Mouse (Mus musculus) layer of hippocampus, adult 2 months (tissue): ENCODE measurements around the gene Dact2. TPM values are rescaled to one million over a fixed set of nuclear protein-coding genes. Genes with fewer than 3 reads are reported as not detected.

ENCODE experiments used
- DNase-seq, 2 experiments: peaks; one replicate each; pipeline ENCODE4 v3.0.0; 2022; ENCODE audit warnings: low spot score in 2 of 2
- H3K27ac ChIP-seq: fragments of 200-600 bp; 2 replicates; pipeline ENCODE4 v1.8.1; 2022
- H3K4me3 ChIP-seq: fragments of 200-600 bp; 2 replicates; pipeline ENCODE4 v1.8.1; 2022; ENCODE audit warnings: mild to moderate bottlenecking
- CTCF ChIP-seq: fragments of 200-600 bp; conservative IDR thresholded peaks from 2 replicates; pipeline ENCODE4 v1.8.1; 2022; ENCODE audit warnings: antibody characterized with exemption, mild to moderate bottlenecking, moderate library complexity
- total RNA-seq, 2 experiments: library from RNA; stranded (reverse); gene quantifications; 2 replicates each; pipeline ENCODE4 v1.2.3; 2021

Gene Dact2
- total RNA-seq, 2 experiments from 2014 or later = 21.8 to 24.7 TPM

DNA sequence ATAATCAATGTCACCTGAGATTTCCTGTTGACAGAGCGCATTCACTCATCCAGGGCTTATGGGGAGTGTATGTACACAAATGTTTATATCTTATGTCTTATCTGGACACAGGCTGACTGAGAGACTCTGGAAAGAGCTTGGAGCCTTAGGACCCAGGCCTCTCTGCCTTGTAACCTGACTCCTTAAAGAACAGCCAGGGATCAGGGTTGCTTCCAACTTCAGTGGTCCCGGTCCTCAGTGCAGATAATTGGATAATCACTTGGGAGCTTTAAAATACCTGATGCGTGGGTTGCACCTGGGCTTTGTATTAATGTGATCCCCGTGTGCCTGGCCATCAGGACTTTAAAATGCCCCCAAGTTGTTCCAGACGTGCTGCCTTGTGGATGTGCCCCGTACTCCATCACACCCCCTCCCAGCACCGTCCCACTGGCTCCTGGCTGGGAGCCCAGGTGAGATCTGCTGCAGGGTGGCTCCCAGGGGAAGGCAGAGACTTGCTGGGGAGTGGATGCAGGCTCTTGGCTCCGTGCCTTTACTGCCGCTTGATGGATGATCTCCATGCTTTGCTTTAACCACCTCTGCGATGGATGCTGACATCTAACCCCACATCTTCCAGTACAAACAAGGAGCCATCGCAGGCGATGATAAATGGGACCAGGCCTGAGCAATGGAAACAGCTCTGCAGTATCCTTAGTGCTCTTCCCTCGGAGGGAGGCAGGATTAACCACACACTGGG, 26.8 kb upstream of the Dact2 start:
- DNase-seq = no peak
- Histone ChIP-seq H3K27ac (no peak overlapping the region), H3K4me3 (no peak overlapping the region)
- TF ChIP-seq CTCF = no peak

DNA sequence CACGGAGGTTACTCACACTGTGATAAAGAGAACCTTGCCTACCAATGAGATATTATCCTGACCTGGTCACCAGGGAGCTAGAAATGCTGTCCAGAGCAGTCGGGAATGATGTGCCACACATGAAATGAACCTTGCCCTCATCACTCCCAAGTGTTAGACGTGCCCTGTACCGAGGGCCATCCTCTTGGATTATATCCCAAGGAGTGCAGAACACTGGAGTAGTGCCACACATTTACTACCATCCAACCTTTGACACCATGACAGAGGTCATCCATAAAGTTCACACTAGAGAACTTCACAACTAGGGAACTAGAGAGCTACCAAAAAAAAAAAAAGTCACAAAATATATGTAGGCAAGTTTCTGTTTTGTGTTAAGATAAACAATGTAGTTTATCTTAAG, 24.3 kb upstream of the Dact2 start:
- no peak overlapping the region for H3K4me3 ChIP-seq
- DNase-seq = no peak
- no peak overlapping the region for H3K27ac ChIP-seq
- no peak for TF ChIP-seq CTCF

DNA sequence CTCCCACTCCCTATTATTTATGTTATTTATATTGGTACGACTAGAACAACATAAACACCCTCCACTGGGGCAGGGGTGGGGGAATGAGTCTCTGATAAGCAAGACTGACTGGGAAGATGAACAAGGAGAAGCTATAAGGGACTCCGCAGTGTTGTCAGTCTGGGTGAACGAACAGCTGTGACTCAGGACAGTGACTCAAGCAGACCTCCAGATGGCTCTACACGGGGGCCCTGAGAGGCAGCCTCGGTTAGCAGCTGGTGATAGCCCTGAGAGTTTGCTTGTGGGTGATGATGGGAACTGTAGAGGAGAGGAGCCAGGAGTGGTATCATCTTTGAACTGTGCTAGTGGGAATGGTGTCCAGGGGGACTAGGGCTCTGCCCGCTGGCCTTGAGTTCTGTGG, 23.5 kb upstream of the Dact2 start:
- no peak for TF ChIP-seq CTCF
- Histone ChIP-seq H3K4me3 (no peak overlapping the region), H3K27ac (no peak overlapping the region)
- DNase-seq = no peak

DNA sequence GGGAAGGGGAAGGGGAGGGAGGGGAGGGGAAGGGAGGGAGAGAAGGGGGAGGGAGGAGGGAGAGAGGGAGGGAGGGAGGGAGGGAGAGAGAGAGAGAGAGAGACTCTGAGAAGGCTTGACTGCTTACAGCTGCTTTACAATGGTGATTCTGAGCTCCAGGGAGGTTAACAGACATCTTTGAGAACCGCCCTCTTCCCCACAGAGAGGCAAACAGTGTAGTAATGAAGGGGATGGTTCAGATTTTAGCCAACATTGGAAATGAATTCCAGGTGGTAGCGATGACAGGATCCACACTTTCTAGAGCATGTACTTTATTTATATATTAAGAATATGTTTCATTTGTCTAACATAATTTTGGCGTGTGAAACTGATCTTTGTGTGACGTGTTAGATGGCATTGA, 22.7 kb upstream of the Dact2 start:
- DNase-seq = no peak
- no peak for TF ChIP-seq CTCF
- Histone ChIP-seq H3K4me3 (no peak overlapping the region), H3K27ac (no peak overlapping the region)

DNA sequence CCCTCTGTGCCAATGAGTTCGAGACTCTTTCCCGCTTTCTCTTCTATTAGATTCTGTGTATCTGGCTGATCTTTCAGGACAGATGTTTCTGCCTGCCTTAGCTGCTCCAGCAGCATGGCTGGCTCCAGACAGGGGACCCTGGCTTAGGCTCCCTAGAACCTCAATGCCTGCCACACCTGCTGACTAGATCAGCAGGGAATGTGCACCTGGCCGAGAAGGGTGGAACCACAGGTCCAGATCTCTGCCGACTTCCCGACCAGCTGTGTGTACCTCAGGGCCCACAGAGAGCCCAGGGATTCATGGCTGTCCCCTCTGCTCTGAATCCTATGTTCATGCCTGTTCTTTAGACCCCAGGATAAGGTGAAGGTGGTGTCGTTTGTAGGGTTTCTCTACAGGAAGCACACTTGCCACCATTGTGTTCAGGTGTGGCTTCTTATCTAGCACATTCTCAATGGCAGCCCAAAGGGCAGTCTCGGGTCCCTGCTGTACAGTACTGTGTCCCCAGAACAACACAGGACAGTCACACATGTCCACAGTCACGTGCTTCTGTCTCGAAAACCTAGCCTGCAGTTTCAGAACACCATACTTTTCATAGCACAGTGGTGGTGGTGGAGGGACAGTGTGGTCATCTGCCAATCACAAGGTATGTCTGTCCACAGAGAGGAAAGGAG, 22.0 kb upstream of the Dact2 start:
- no peak overlapping the region for H3K4me3 ChIP-seq
- H3K27ac ChIP-seq = no peak overlapping the region
- DNase-seq = no peak
- no peak for TF ChIP-seq CTCF

DNA sequence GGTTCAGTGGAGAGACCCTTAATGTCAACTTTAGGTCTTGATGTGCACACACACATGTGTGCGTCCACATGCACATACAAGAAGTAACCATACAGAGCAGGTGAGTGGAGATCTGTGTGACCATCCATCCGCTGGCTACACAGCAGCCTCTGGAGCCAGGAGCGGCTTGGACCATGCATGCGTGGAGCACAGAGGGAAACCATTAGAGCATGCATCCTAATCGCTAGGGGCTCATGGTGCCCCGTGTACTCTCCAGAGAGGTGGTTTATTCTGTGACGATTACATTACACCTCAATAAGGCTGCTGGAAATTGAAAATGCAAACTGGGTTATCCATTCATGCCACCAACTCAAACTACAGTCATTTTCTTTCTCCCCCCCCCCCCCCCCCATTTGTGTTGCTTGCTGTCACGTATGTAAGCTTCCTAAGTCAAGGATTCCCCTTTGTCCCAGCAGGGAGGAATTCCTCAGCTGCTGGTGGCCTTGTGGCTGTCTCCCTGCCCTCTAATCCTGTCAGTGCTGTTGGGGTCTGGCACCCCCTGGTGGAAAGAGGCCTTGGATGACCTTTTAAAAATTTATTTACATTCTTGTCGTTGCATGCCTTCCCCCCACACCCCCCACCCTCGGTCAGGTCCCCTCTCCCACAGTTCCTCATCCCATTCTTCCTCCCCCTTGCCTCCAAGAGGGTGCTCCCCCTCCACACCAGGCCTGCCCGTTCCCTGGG, 17.9 kb upstream of the Dact2 start:
- no peak for DNase-seq
- Histone ChIP-seq H3K4me3 (no peak overlapping the region), H3K27ac (no peak overlapping the region)
- peak; percentile 45 for TF ChIP-seq CTCF

DNA sequence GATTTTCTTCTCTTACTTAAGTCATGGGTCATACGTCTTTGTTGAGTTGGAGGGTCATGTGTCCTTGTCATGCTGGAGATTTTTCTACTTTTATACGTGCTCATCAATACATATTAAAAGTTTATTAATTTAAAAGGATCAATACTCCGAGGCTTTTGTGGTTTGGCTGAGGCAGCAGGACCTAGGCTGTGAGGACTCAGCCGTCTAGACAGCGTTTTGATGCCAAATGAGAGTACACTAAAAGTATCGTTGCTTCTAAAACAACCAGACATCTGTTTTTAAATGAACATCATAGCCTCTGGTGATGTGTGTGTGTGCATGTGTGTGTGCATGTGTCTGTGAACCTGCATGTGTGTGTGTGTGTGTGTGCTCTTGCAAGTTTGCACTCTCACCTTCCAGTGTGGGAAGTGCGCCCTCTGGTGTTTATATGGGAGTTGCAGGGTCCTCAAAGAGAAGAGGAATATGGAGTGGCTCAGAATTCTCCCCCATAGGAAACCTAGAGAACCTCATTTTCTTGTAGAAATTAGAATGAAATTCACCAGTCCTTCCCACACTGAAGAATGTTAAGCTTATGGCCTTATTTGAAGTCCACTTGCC, 16.6 kb upstream of the Dact2 start:
- TF ChIP-seq CTCF = peak; percentile 86
- peak in 1 of 2 experiments; percentile 82 for DNase-seq
- no peak overlapping the region for H3K27ac ChIP-seq
- H3K4me3 ChIP-seq = no peak overlapping the region

DNA sequence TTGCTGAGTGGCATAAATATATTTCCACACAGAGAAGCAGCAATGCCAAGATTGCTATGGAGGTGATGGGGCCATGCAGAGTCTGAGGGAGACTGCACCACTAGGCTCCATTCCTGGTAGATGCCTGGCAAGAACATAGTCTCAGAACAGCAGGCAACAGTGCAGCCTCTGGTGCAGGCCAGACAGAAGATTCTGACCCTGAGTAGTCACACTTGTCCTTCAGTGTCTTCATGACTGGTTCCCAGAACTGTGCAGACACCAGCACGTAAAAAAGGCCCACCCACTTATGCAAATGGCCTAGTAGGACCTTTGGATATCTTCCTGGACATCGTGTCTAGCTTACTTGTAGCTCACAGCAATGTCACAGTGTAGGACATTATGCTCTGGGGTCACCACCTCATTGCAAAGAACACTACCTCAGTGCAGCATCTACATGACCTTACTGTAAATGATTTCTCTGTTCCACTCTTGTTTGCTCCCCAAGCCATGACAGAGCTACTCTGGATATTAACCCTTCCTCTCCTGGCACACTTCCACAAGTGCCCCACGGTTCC, 9.9 kb upstream of the Dact2 start:
- no peak overlapping the region for H3K27ac ChIP-seq
- no peak for DNase-seq
- TF ChIP-seq CTCF = no peak
- H3K4me3 ChIP-seq = no peak overlapping the region

DNA sequence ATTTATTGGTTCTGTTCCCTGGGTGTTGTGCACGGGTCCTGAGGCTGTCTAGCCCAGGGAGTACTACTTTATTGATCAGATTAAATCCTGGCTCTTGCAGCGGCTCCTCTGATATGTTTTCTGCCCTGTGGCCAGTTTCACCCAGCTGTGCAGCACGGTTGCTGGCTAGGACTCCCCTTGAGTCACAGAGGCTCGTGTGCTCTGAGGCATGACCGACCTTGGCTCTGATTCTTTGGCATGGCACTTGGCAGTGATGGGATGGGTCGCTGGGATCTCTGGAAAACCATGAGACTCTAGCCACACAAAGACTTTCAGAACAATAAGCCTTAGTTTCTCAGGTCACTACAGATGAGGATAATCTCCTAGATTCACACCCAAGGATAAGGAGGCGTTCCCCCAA, 8.7 kb upstream of the Dact2 start:
- no peak for TF ChIP-seq CTCF
- Histone ChIP-seq H3K27ac (no peak overlapping the region), H3K4me3 (no peak overlapping the region)
- DNase-seq = no peak

DNA sequence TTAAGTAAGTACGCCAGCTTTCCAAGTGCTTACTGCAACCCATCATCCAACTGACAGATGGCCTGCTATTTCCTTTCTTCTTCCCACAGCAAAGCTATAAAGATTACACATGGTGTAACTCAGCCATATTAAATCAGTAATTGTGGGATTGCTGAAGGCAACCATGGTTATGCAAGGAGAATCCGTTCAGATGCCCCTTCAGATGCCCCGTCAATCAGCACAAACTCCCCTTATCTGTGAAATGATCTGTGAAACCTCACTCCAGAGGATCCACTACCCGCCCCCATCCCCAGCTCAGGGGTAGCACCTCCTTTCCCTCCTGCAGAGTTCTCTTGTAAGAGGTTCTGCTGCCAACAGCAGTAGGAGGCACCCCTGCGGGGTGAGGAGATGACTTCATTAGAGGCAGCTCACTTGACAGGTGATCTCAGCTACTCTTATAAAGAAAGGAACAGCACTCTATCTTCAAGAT, 3.0 kb upstream of the Dact2 start:
- no peak overlapping the region for H3K4me3 ChIP-seq
- H3K27ac ChIP-seq = peak overlapping the region; percentile 77
- no peak for TF ChIP-seq CTCF
- DNase-seq = peak; percentile 28 to 55

DNA sequence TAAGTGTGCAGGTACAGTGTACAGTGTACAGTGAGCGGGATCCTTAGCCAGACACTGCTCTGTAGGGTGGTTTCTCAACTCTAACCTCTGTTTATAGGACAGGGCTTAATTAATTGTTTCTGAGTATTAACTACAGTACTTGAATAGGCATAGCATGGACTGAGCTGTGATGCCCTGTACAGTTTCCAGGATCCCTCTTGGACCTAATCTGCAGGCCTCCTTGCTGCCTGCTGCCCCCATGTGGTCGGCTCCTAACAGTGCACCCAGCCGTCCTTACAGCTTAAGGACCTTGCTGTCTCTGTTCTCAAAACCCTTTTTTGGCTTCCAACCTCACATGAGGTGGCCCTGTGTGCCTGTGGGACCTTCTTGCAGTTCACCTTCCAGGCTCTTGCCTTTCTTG, 2.0 kb upstream of the Dact2 start:
- TF ChIP-seq CTCF = peak; percentile 93
- Histone ChIP-seq H3K27ac (peak overlapping the region; percentile 65; the same call in 1 of the 2 replicates), H3K4me3 (no peak overlapping the region)
- peak; percentile 77 to 82 for DNase-seq

DNA sequence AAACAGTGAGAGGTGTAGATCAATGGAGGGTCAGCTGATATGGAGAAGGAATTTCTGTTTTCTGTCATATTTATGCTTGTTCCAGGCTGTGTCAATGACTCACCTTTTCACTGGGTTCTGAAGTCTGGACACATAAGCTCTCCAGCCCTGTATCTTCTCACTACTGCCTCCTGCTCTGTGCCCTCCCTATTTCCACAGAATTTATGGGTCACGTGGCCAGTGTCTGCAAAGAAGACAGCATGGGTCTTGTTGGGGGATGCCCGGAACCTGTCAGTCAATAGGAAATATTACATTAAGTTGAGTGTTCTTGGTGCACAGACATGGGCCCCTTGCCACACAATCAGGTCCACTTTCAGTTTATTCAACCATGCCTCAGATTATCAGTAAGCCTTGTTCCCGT, 1.1 kb upstream of the Dact2 start:
- no peak overlapping the region for H3K27ac ChIP-seq
- no peak overlapping the region for H3K4me3 ChIP-seq
- no peak for TF ChIP-seq CTCF
- no peak for DNase-seq
